Mouse (Mus musculus): ENCODE results near the gene Def8. TPM values are rescaled to one million over a fixed set of nuclear protein-coding genes. Genes with fewer than 3 reads are reported as not detected.
"Not testable (repeated sequence)": the region's sequence is repeated elsewhere in the genome, so short reads cannot be mapped to it uniquely, and the experiment has no call there.

The Def8 gene
- total RNA-seq, 2 experiments from 2014 or later: 75.4 to 77.6 TPM

DNA sequence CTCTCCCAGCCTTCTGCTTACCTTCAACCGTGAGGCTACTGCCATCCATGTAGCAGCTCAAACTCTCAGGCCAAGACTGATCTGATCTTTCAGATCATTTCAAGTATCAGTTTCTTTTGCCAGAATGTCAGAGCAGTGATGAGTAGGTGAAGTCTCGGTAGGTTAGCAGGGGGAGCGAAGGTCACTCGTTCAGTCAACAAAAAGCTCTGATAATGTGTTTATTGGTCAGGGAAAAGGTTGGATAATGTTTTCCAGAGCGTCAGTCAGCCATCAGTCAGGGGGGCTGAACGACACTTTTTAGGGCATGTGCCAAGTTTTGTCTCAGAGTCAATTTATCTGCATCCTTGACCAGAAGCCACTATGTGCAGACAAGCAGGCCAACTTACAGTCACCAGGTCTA is 49.7 kb downstream of the Def8 start:
- DNase-seq (ENCODE audit: extremely low spot score in 1 of 2, low spot score in 2 of 2); intact Hi-C loops (cut with DNase I): not testable (repeated sequence)

GRCm38 (mm10) chr8:123474549-123474948 is 51.2 kb downstream of the Def8 start:
- DNase-seq (ENCODE audit: extremely low spot score in 1 of 2, low spot score in 2 of 2); intact Hi-C loops (cut with DNase I): not testable (repeated sequence)

- intact Hi-C loops (cut with DNase I): no loop called here
- DNase-seq (ENCODE audit: extremely low spot score in 1 of 2, low spot score in 2 of 2): peak in 1 of 2 experiments; percentile 18
Observed at GRCm38 (mm10) chr8:123476911-123477736, 53.8 kb downstream of the Def8 start.

- intact Hi-C loops (cut with DNase I): no loop called here
- DNase-seq (ENCODE audit: extremely low spot score in 1 of 2, low spot score in 2 of 2): peak; percentile 85 to 95
Observed at GRCm38 (mm10) chr8:123477737-123478258, 54.5 kb downstream of the Def8 start, which contains the start of gene Afg3l1. Gene Afg3l1, plus strand, starts transcription at chr8:123477903.

DNA sequence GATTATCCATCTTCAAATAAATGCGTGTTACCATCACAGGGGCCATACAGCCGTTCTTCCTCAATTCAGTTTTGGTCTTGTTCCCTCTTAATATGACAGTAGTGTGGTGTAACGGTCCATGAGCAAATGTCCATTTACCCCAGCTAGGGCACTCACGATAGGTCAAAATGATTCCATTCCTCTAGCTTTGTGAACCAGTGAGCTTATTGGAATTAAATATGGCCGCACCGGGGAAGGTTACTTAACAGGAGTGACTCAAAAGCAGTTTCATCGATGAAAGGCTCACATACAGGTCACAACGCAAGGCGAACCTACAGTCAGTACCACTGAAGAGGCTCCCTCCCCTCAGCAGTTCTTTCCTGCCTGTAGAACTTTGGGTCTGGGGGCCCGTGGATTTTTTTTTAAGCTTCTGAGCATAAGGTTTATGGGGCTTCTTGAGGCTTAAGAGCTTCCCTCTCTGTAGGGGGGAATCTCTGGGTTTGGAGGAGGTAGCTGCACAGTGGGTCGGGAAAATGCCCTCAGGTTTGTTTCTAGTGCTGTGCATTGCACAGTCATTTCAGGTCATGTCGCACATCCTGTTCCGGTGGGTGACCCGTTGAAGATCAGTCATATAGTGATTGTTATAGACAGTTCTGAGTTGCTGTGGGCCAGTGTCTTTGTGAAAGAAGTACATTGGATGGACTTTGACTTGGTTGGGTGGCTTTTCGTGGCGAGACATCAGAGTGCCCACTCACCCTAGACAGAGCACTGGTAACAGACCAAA is 55.3 kb downstream of the Def8 start:
- no peak for DNase-seq (ENCODE audit: extremely low spot score in 1 of 2, low spot score in 2 of 2)
- intact Hi-C loops (cut with DNase I): no loop called here

DNA sequence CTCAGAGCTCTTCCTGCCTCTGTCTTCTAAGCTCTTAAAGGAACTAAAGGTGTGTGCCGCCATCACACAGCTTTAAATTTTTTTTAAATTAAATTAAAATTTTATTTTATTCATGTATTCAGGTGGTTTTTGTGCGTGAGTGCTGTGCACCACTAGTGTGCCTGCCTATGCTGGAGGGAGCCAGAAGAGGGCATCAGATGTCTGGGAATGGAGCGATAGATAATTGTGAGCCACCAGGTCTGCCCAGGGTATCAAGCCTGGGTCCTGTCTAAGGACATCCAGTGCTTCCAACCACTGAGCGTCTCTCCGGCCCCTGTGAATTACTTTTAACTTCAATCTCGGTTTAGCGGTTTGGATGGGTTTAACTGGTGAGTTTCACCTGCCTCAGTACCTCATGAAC is 59.3 kb downstream of the Def8 start:
- DNase-seq (ENCODE audit: extremely low spot score in 1 of 2, low spot score in 2 of 2): no peak
- intact Hi-C loops (cut with DNase I): no loop called here

DNA sequence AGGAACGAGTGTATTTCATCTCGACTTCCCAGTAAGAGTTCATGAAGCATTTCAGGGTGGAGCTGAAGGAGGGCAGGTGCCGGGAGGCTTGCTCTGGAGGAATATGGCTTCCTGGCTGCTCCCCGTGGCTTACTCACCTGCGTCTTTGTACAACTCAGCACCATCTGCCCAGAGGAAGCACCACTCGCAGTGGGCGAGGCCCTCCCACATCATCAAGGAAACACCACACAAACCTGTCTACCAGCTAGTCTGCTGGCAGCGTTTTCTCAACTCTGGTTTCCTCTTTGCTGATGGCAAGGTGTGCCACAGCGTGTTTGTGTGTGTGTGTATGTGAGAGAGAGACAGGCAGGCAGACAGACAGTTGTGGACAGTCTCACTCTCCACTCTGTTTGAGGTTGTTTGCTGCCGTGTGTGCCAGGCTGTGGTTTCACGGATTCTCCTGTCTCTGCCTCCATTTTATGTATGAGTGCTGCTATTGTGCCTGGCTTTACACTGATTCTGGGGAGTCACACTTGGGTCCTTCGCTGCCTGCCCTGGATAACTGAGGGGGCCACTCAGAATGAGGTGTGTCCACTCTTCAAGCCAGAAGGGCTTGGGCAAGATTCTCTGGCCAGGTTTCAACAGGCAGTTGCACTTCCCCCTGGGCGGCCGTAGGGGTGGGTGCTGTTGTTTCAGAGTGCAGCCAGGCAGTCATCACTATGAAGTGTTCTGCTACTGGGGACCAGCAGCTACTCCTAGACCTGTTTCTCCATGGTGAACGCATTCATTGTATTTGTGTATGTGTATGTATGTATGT is 68.2 kb downstream of the Def8 start:
- DNase-seq (ENCODE audit: extremely low spot score in 1 of 2, low spot score in 2 of 2): no peak
- intact Hi-C loops (cut with DNase I): no loop called here

DNA sequence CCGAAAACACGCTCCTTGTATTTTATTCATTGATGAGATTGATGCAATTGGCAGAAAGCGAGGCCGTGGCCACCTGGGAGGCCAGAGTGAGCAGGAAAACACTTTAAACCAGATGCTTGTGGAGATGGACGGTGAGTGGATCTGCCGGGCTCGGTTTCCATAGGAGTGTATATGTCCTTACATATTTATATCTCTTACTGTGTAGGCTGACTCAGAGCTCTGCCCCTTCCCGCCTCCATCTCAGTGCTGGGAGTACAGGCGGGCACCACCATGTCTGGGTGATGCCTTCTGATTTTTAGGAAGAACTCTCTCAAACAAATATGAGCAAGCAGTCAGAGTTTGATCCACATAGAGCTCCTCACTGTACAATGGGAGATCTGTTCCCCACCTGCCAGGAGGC is 69.6 kb downstream of the Def8 start:
- no peak for DNase-seq (ENCODE audit: extremely low spot score in 1 of 2, low spot score in 2 of 2)
- intact Hi-C loops (cut with DNase I): no loop called here

DNA sequence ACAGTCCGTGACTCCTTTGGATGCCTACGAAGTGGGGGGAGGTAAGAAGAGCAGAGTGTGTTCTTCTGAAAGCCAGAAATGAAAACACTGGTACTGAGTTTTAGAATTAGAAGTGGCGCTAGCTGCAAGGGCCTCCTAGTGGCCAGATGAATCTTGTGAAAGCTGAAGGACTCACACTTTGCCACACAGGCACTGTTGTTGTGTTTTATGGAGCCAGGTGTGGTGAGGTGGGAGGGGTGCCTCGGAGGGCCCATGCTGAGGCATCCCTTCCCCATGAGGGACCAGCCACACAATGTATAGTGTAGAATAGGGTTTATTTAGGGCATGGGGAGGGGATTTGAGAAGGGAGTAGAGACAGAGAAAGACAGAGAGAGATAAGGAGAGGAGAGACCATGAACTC is 74.4 kb downstream of the Def8 start:
- no peak for DNase-seq (ENCODE audit: extremely low spot score in 1 of 2, low spot score in 2 of 2)
- intact Hi-C loops (cut with DNase I): no loop called here

DNA sequence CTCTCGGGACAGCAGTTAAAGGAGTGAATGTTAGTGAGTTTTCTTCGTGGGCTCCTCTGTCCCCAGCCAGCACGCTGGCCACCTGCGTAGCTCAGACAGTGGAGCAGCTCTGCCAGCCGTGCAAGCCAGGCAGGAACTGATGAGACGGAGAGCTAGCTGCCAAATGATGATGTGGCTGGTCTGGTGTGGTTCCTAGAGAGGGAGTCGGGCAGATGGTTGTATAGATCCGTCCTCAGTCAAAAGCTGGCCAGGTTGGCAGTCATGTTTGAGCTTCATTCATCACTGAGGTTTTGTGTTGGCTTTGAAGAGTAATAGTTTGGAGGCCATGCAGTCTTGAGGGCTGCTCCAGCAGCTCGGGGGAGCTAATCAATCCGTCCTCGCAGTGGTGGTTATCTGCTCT is 75.6 kb downstream of the Def8 start:
- intact Hi-C loops (cut with DNase I): no loop called here
- DNase-seq (ENCODE audit: extremely low spot score in 1 of 2, low spot score in 2 of 2): no peak

GRCm38 (mm10) chr8:123499556-123499955 is 76.2 kb downstream of the Def8 start:
- intact Hi-C loops (cut with DNase I): no loop called here
- no peak for DNase-seq (ENCODE audit: extremely low spot score in 1 of 2, low spot score in 2 of 2)

GRCm38 (mm10) chr8:123502192-123502591 is 78.9 kb downstream of the Def8 start:
- intact Hi-C loops (cut with DNase I): no loop called here
- DNase-seq (ENCODE audit: extremely low spot score in 1 of 2, low spot score in 2 of 2): no peak

DNA sequence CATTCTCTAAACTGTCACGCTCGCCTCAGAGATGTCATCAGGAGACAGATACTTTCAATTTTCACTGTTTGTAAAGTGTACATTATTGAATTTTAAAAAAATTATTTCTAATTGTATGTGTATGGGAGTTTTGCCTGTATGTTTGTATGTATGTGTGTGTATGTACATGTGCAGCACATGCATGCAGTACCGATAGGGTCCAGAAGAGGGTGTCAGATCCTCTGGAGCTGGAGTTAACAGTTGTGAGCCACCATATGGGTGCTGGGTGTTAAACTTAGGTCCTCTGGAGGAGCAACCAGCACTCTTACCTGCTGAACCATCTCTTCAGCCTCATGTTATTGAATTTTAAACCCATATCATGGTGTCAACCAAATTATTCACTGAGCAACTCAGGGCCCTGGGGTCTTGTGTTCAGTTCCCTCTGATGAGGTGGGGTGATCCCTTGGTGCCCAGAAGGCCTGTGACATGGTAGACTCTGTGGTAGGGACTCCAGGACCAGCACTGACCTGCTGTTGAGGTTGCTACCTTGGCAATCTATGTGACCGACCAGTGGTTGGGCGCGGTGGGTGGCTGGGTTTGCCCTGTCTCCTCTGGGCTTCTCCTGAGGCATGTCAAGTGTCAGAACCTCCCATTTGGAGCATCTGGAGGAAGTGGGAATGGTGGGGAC is 80.6 kb downstream of the Def8 start:
- intact Hi-C loops (cut with DNase I): no loop called here
- DNase-seq (ENCODE audit: extremely low spot score in 1 of 2, low spot score in 2 of 2): no peak

- DNase-seq (ENCODE audit: extremely low spot score in 1 of 2, low spot score in 2 of 2): no peak
- intact Hi-C loops (cut with DNase I): no loop called here
Observed at GRCm38 (mm10) chr8:123504591-123505195, 81.4 kb downstream of the Def8 start.

- DNase-seq (ENCODE audit: extremely low spot score in 1 of 2, low spot score in 2 of 2): no peak
- intact Hi-C loops (cut with DNase I): no loop called here
Observed at GRCm38 (mm10) chr8:123505267-123505666, 81.9 kb downstream of the Def8 start.

DNA sequence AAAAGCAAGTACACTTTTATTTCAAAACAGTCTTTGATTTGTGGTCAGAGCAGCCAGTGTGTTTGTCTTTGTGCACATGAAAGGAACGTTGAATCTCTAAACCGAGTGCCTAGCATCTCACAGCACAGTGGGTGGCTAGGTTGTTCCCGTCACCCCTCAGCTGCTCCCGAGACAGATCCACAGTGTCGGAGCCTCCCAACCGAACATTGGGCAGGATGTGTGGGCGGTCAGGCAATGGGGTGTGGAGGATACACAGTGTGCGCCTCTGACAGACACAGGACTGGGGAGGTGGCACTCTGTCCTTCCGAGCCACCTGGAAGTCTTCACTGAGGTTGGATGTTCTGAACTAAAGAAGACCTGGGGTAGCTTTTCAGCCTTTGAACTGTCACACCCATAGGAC is 82.4 kb downstream of the Def8 start:
- DNase-seq (ENCODE audit: extremely low spot score in 1 of 2, low spot score in 2 of 2): no peak
- intact Hi-C loops (cut with DNase I): no loop called here

- intact Hi-C loops (cut with DNase I): no loop called here
Observed at GRCm38 (mm10) chr8:123507153-123507552, 83.8 kb downstream of the Def8 start.

GRCm38 (mm10) chr8:123510819-123511218 is 87.5 kb downstream of the Def8 start:
- intact Hi-C loops (cut with DNase I): no loop called here
- no peak for DNase-seq (ENCODE audit: extremely low spot score in 1 of 2, low spot score in 2 of 2)

More at GRCm38 (mm10) chr8:123507153-123507552, 83.8 kb downstream of the Def8 start:
- no peak for DNase-seq (ENCODE audit: extremely low spot score in 1 of 2, low spot score in 2 of 2)
